Mouse (Mus musculus) heart, adult 9 months (tissue): Measurements from ENCODE around the gene Kdm5a.
A peak's percentile ranks its signal among the peaks of the same experiment; 100 is the strongest.

Experiments used
- DNase-seq, 2 experiments: peaks; one replicate each; pipeline ENCODE4 v3.0.0; 2022; ENCODE audit warnings: low spot score in 2 of 2

Gene Kdm5a

DNA sequence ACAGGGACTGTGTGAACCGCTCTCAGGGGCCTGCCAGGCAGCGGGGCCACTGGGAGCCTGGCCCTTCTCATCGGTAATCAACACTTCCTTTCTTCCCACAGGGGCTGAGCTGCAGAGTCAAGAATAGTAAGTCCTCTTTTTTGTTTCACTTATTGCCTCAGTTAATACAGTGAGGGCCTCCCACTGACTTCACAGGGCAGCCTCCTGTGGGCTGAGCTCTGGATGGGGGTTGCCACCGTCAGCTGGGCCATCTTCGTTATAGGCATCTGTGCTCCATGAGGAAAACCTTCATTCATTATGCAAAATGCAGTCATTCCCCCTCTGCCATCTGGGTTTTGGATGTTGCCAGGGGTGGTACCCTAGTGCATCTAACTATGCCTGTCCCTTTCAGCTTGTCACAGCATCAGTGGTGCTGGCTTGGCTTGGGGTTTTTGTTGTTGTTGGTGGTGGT, 108.1 kb downstream of the Kdm5a start:
- DNase-seq = peak in 1 of 2 experiments; percentile 60

DNA sequence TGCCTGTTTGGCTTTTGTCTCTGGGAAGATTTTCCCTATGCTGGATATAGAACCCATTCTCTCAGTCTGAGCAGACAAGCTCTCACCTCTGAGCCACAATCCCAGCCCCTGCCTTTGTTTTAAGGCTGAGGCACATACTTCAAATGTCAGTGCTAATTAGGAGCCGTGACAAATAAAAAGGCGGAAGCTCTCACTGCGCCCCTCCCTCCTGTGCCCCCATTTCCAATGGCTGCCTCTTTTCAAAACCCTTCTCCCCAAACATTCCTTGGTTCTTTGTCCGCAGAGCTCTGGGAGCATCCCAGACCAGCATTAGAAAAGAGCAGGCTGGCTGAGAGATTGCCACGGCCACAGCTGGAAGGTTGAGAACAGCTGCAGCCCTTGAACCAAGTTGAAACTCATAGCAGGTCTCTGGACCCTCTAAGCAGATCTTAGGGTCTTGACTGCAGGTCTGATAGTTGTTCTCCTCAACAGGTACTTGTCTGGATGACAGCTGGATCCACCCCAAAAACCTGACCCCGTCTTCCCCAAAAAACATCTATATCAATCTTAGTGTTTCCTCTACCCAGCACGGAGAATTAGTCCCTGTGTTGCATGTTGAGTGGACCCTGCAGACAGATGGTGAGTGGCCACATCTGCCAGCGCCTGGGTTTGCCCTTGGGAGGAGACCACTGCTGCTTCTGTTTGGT, 108.7 kb downstream of the Kdm5a start:
- no peak for DNase-seq

DNA sequence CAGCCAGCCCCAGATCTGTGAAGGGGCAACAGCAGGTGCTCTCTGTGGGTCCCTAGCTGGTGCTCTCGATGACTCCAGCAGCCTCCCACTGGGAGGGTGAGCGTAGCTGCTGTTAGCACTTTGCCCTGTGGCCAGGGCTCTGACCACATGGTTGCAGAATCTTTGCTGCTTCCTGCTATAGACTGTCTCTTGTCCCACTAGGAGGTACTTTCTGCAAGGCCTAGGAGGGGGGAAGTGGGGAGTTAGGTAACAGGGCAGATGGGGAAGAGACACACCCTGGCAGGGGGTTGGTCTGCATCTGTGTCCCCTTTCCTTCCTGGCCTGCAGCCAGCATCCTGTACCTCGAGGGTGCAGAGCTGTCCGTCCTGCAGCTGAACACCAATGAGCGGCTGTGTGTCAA, 109.5 kb downstream of the Kdm5a start:
- peak in 1 of 2 experiments; percentile 64 for DNase-seq

DNA sequence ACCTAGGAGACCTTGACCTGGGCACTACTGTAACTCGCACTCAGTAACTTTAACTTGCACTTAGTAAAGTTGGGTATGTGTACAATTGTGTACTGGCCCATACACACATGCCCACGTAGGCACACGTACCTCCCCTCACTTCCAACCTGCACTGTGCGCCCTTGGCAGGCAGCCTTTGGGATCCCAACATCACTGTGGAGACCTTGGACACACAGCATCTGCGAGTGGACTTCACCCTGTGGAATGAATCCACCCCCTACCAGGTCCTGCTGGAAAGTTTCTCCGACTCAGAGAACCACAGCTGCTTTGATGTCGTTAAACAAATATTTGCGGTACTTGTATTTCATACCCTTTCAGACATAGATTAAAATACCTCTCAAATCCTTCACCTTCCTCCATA, 111.4 kb downstream of the Kdm5a start:
- DNase-seq = no peak

DNA sequence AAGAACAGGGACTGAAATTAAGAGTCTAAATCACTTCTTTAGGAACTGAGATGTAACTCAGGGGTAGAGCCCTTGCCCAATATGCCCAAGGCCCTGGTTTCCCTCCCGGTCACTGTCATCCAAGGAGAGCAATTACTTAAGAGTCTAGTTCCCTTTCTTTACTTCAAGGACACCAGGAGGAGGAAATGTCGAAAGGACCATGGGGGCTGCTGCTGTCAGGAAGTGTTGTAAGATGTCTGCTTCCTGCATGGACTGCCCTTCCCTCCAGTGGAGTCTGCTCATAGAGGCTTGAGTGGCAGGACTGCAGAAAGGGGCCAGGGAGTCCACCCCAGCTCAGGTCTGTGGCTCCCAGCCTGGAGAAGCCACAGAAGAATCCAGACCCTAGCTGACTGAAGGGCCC, 115.4 kb downstream of the Kdm5a start:
- DNase-seq = peak in 1 of 2 experiments; percentile 64

DNA sequence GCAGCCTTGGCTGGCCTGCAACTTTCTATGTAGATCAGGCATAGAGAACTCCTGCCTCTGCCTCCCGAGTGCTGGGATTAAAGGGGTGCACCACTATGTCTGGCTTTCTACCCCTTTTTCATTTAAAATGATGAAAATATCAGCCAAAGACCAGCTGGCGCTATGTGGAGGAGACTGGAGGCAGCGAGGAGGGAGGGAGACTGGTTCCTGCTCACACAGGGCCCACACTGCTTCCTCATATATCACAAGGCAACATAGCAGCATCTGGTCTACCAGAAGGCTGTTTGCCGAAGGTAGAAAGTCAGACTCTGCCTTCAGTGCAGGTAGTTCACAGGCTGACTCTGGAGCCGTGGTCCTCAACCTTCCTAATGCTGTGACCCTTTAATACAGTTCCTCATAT, 116.4 kb downstream of the Kdm5a start:
- no peak for DNase-seq

DNA sequence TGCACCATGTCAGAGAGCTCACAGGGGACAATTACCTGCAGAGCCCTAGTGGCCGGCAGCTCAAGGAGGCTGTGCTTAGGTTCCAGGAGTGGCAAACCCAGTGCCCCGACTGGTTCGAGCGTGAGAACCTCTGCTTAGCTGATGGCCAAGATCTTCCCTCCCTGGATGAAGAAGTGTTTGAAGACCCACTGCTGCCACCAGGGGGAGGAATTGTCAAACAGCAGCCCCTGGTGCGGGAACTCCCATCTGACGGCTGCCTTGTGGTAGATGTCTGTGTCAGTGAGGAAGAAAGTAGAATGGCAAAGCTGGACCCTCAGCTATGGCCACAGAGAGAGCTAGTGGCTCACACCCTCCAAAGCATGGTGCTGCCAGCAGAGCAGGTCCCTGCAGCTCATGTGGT, 117.6 kb downstream of the Kdm5a start:
- DNase-seq = no peak

DNA sequence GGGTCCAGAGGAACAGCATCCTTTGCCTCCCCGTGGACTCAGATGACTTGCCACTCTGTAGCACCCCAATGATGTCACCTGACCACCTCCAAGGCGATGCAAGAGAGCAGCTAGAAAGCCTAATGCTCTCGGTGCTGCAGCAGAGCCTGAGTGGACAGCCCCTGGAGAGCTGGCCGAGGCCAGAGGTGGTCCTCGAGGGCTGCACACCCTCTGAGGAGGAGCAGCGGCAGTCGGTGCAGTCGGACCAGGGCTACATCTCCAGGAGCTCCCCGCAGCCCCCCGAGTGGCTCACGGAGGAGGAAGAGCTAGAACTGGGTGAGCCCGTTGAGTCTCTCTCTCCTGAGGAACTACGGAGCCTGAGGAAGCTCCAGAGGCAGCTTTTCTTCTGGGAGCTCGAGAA, 118.1 kb downstream of the Kdm5a start:
- DNase-seq = no peak

DNA sequence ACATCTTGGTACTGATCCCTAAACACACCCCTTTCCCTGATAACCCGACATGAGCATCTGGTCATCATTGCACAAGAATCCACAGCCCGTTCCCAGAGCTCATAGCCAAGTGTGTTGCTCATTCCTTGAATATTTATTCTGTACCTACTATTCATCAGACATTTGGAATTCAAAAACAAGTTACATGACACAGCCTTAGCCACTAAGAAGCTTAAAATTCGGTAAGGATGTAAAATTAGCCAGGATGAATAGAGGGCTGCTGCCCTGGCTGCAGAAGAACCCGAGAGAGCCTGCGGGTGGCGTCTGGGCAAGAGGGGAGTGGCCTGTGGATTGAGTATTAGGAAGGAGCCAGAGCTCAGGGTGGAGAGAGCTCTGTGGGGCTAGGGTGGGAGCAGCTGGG, 118.8 kb downstream of the Kdm5a start:
- no peak for DNase-seq

DNA sequence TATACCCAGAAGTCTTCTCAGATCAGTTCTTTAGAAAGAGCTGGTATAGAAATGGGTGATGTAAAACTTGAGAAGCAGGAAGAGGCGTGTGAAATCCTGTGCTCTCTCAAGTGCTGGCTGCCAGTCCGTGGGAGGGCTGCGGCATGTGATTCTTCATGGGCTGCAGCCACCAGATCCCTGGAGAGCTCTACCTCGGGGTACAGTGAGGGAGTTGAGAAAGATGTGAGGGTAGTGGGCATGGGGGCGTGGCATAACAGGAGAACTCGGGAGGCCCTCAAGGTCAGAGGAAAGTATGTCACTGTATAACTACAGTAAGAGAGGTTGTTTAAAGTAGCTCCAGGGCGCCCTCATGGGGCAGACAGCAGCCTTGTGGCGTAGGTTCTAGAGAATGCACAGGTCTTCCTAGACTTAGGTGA, 119.3 kb downstream of the Kdm5a start:
- DNase-seq = no peak

DNA sequence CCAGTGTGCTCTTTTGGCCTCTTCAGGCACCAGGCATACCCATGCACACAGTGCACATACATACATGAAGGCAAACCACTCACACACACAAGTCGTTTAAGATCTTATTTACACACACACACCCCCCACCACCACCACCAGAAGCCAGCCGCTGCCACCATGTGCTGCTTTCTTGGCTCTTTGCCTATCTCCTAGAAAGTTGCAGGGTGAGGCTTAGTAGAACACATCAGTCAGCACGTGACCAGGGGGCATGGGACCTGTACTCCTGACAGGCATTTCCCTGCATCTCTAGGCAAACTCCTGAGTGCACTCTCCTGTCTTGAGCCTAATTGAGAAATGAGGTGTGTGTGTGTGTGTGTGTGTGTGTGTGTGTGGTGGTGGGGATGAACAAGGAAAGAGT, 121.1 kb downstream of the Kdm5a start:
- DNase-seq = no peak

DNA sequence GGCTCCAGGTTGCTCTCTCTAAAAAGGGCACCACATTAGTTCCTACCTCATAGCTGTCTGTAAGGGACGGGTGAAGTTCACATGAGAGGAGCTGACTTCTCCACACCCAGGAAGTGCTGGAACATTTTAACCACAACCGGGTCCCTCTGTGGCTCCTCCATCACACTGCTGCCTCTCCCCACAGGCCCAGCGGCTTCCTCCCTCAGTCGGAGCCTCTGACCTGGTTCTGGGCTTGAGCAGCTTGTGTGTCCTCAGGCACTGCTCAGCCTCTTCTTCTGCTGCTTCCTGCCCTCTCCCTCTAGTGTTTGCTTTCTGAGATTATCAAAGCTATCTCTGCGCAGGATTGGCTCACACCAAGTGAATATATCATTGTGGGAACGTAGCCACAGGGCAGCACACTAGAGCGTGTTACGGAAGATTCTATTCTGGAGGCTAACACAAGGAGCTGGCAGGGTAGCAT, 122.2 kb downstream of the Kdm5a start:
- no peak for DNase-seq

DNA sequence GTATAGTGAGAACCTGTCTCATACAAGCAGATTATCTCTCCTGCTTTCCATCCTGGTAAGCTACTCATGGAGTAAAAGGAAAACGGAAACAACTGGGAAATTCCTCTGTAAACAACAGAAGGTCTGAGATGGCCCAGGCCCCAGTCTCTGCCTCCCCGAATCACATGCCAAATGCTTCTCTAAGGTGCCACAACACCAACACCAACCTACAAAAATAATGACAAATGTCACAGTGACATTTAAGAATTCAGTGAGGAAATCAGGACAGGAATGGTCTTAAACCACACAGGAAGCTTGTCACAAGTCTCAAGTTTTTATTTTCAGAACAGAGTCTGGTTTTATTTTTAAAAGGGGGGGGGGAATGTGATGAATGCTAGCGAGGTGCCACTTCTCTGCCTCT, 124.7 kb downstream of the Kdm5a start:
- DNase-seq = no peak

DNA sequence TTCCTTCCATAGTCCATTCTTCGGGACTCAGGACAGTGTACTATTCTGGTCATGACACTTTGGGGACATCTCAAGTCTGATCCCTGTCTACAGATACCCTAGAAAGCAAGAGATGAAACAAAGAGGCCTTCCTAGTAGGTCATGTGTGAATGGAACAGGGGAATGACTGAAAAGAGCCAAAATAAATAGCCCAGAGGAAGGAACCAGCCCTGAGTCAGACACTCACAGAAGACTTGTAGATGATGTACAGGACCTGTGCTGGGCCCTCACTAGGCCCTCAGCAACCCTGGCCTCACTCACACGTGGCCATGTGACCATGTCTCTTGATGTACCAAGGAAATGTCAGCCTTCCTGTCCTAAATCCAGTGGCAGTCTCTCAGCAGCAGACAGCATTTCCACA, 125.5 kb downstream of the Kdm5a start:
- no peak for DNase-seq

DNA sequence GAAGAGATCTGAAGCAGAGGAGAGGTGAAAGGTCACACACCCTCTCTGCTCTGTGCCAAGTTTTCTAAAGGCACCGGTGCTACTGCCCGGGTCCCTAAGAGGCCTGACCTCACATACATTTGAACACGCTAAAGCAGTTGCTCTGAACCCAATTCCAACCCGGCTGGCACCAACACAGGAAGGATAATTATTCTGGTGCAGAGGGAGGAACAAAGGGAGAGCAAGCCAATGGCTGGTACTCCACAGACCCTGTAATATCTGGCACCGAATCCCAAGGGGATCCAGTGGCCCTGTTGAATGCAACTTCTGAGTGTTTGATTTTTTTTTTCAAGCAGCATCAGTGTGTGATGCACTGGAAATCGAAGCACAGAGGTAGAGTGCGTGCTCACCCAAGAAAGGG, 127.1 kb downstream of the Kdm5a start:
- no peak for DNase-seq

DNA sequence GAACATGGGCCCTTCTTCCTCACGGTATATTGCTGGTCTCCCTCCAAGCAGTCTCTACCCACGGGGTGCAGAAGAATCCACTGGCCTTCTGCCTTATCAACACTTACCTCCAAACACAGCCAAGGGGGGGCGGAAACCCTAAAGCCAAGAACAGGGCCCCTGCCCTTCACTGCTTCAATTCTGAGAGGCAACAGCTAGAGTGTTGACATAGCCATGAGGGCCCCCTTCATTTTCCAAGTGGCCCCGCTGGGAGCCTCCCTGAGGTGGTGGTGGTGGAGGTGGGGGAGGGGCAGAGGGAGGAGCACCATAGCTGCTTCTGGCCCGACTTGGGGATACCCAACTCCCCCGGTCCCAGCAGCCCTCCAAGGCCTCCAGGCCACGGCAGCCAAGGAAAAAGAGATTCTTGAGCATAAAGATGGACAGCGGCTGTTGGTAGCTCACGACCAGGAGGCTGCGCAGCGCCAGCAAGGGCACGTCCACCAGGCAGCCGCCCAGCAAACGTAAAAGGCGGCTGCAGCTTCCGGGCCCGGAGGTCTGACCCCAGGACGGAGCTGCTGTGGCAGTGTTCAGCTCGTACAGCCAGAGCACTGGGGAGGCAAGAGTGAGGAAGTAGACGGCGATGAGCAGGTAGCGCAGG, 128.1 kb downstream of the Kdm5a start:
- DNase-seq = no peak

DNA sequence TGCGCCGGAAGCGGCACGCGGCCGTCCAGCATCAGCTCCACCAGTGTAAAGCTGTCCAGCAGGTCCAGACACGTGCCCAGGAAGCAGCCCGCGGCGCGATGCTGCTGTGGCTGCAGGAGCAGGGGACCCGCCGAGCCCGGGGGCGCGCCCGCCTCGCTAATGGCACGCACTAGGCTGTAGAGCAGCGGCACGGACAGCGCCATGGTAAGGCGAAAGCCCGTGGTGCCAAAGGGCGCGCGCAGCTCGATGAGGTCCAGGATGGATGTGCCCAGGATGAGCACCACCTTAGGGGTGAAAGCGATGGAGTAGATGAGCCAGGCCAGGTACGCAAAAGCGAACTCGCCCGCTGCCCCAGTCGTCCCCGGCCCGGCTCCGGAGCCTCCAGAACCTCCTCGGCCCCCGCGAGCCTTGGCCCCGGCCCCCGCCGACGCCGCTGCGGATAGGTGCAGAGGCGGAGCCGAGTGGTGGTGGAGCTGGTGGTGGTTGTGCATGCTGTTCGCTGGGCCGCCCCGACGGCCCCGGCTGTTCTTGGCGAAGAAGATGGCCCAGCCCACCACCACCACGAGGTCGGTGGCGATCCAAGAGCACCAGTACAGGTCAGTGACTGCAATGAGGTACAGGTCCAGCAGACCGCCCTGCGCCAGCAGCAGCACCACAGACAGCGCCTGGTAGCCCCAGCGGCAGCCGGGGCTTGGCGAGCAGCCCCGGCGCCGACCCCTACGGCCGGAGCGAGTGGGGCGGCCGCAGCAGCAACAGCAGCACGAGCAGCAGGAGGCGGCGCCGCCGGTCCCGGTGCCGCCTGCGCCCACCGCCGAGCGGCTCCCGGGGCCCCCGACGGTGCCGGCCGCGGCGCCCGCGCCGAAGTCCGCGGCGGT, 128.8 kb downstream of the Kdm5a start:
- DNase-seq = no peak

DNA sequence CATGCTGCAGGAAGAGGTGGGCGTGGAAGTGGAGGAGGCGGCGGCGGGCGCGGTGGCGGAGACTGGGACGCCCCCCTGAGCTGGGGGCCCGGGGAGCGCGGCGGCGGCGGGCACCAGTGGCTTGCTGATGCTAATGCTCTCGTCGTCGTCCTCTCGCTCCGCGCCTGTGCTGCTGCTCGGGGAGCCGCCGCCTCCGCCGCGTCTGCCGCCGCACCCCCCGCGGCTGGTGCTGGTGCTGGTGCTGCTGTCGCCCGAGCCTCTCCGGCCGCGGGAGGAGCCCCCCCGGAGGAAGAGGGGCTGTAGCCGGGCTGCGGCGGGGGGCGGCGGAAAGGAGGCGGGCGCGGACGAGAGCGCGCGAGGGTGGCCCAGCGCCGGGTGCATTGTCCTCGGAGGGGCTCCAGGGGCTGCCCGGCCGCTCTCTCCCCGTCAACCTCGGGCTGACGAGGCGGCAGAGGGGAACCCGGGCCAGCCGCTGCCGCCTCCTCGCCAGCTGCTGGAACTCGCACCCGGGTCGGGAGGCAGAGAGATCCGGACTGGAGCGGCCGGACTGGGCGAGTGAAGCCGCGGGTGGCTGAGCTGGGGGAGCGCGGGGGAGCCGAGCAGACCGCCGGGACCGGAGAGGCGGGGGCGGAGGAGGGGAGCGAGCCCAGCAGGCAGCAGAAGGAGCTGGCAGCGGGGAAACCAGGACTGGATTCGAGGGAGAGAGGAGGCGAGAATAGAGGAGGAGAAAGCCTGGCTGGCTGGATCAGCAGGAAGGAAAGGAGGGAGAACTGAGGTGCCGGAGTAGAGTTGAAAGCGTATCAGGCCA, 129.7 kb downstream of the Kdm5a start, which contains the start of gene Tmem121b:
Gene Tmem121b, minus strand, starts transcription at position 434 of the 808 bp plus-strand sequence.
- no peak for DNase-seq
